Mouse (Mus musculus) thymus, postnatal 0 days (tissue): Measurements from ENCODE around the gene Dcaf7. TPM values are rescaled to one million over a fixed set of nuclear protein-coding genes. Genes with fewer than 3 reads are reported as not detected.
"Not testable (repeated sequence)": the region's sequence is repeated elsewhere in the genome, so short reads cannot be mapped to it uniquely, and the experiment has no call there.

Experiments used
- DNase-seq: peaks from one replicate; pipeline ENCODE4 v3.0.0-alpha.2; 2015; ENCODE audit warnings: low spot score
- polyA plus RNA-seq: library from polyadenylated mRNA; unstranded; fragments of >200 nt; fragmentation: Nextera tagmentation; extraction: Ambion mirVana; gene quantifications from 2 replicates; pipeline ENCODE4 v1.2.1, GENCODE M21; 2015

Dcaf7 gene
- polyA plus RNA-seq, result 44.0 and 48.3 TPM in 2 replicates

DNA sequence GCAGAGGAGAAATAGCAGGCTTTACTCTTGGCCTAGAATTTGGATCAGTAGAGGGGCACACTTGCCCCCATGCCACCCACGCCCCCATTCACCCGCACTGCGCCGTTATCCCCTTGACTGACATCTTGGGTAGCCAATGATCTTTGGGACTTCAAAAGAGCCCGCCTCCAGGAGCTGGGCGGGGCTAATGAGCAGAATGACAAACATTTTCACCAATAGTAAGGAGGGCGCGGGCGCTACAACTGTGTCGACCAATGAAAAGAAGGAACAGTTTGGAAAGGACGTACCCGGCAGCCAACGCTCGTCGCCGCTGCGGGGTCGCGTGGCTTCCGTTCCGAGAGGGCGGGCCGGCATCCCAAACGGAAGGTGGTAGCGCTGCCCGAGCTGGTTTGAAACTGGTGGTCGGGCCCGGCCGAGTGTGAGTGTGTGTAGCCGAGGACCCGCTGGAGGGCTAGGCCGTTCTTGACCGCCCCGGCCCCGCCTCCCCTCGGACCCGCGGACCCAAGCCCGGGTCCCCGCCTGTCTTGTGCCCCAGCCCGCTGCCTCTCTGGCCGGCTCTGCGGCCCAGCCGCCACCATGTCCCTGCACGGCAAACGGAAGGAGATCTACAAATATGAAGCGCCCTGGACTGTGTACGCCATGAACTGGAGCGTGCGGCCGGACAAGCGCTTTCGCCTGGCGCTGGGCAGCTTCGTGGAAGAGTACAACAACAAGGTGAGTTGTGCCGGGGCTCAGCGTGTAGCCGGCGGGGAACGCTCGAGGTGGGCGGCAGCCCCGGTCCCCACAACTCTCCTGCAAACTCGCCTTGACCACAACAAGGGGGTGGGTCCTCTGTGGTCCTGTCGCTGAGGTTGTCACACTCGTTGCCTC, at the start of gene Dcaf7:
TSS of gene Dcaf7 (plus strand) at position 325 of the 870 bp plus-strand sequence.
- DNase-seq, result peak; percentile 99

DNA sequence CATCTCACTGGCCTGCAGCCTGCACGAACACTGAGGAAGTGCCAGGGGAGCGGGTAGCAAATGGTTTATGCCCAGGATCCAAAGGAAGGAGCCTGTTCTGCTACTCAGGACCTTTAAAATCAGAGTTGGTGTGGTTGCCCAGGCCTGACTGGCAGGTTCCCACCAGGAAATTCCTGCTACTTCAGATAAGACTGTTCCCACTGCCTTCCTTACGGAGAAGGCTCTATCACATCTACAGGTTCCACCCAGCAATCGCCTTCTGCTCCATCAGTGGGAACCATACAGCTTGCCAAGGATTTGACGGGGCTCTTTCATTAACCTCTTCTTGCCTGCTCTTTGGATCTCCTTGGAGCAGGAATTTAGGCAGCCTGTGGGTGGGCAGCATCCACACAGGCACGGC, 49.2 kb upstream of the Dcaf7 start:
- DNase-seq, result no peak

DNA sequence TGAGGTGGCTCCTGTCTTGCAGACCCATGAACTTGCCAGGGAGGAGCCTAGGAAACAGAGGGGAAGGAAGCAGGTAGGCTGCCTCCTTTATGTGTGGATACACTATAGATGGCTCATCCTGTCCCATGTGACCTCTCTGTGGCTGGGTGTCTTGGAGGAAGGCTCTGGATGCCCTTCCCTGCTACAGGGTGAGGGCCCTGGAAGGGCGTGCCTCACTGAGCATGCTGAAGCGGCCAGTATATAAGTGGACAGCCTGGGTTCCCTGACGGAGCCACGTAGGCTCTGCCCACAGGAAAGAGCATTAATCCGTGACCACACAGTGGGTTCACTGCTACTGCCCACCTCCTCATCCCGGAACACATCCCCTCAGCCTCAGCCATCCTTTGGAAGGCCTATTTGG, 47.2 kb upstream of the Dcaf7 start:
- DNase-seq, result no peak

DNA sequence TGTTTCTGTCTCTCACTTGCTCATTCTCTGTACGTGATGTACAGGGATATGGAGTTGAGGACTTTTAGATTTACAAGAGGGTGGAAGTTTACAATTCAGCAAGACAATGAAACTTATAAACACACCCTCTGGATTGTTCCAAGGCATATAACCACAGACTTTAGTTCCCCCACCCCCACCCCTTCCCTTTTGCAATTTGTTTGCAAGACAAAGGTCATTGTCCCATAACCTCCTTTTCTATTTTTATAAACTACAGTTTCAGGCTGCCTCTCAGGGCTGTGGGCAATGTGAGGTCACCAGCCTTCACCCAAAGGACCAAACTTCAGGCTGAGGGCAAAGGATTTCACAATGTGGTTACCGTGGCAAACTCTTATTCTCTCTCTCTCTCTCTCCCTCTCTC, 46.4 kb upstream of the Dcaf7 start:
- DNase-seq, result no peak

DNA sequence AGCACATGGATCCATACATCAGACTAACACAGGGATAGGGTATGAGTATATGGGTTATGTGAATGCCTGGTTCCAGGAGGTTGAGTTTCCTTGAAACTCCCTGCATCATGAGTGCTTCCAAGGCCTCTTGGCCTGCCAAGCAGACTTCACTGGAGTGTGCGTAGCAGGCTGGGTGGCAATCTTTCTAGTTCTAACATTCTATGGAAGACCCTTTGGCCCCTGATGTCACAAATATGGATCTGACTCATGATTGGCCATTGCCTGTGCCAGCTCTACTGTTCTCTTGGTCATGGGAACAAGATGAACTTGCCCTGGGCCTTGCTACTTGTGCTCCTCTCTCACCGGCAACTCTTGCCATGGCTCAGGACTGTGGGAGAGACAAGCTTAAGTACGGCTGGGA, 42.3 kb upstream of the Dcaf7 start, which contains the start of gene Ace3:
TSS of gene Ace3 (plus strand) at position 301 of the 400 bp plus-strand sequence.
- DNase-seq, result no peak

DNA sequence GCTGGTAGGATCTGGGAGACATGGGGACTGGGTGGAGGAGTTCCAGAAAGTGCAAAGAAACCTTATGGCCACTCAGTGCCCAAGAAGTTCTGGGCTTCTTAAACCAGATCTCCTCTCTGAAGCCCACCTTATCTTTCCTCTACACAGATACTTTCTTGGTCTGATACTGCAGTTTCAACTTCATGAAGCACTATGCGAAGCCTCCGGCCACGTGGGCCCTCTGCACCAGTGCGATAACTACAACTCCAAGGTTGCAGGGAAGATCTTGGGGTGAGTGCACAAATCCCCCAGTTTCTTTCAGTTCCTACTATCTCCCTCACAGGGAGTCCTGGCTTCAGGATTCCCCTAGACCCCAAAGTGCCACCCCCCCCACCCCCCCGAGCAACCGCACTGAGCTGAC, 36.6 kb upstream of the Dcaf7 start:
- no peak for DNase-seq

DNA sequence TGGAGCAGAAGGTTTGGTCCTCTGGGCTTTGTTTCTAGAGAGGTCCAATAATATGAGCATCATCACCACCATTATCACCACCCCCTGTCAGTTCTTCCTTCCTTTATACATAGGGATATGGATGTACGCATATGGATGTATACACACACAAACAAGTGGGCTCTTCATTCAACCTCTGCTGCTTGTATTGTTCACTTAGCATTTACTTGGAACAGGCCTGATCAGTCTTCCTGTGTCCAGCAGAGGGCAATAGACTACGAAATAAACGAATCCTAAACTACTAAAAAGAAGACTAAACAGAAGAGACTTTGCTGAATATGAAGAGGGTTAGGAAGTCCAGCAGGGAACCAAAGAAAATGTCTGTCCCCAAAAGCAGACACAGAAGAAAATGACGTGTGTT, 35.0 kb upstream of the Dcaf7 start:
- DNase-seq, result peak; percentile 62

DNA sequence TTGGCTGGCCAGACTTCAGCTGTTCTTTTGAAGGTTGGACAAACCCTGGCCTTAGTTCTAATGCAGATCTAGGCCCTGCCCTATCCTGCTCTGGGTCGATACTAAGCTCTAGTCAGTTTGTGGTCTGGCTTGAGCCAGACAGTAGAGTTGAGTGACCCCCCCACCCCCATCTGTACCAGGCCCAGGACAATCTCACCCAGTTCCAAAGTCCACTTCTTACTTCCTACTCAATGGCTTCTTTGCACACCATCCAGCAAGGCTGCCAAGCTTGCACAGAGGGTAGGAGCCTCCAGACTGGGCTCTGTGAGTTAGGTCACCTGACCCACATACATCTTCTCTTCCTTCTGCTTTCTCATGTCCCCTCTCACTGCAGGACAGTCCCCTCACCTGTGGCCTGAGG, 32.1 kb upstream of the Dcaf7 start:
- no peak for DNase-seq

DNA sequence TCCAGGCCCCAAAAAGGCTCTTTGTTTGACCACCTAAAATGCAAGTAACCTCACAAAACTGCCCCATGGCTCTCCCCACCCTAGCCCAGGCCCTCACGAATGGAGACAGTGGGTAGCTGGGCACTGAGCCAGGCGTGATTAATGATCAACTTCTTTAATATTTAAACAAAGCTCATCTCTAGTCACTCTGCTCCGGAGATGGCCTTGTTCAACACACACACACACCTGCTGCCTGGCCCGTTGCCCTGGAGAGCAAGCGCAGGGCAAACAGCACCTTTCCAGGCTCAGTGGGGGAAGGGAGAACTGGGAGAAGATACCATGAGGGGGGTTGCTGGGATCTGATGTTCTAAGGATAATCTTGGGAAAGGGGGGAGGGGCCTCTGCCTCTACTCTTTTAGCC, 30.7 kb upstream of the Dcaf7 start:
- no peak for DNase-seq

DNA sequence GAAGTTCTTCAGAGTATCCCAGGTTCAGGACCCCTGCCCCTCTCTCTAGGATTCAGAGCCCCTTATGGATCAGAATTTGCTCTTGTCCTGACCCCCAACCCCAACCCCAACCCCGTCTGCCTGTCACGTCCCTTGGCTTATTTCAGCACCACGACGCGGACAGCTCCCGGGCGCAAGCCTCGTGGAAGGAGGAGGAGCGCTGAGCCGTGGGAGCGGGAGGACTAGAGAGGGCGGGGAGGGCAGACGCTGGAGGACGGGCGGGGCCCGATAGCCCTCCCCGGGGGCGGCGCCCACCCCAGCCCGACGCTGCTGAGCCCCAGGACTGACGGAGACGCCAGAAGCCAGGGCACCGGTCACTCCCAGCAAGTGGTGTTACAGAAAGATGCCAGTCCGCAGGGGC, 28.9 kb upstream of the Dcaf7 start, which contains the start of gene Kcnh6:
TSS of gene Kcnh6 (plus strand) at position 304 of the 400 bp plus-strand sequence.
- peak; percentile 81 for DNase-seq

DNA sequence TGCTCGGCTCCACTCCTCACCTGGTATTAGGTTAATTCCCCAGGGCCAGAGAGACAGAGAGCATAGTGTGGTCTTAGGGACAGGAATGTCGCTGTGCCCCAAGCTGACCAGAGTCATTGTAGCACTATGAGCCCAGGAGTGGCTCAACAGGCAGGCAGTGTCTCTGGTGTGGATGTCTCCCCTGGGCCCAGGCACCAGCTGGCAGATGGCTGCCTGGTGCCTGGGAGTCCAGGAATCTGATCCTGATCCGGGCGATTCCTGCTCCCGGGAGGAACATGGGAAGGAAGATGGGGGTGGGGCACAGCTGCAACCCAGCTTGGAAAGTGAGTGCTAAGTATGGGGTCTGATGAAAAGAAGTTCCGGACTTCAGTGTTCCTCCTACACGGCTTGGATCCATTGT, 24.0 kb upstream of the Dcaf7 start:
- DNase-seq, result no peak

DNA sequence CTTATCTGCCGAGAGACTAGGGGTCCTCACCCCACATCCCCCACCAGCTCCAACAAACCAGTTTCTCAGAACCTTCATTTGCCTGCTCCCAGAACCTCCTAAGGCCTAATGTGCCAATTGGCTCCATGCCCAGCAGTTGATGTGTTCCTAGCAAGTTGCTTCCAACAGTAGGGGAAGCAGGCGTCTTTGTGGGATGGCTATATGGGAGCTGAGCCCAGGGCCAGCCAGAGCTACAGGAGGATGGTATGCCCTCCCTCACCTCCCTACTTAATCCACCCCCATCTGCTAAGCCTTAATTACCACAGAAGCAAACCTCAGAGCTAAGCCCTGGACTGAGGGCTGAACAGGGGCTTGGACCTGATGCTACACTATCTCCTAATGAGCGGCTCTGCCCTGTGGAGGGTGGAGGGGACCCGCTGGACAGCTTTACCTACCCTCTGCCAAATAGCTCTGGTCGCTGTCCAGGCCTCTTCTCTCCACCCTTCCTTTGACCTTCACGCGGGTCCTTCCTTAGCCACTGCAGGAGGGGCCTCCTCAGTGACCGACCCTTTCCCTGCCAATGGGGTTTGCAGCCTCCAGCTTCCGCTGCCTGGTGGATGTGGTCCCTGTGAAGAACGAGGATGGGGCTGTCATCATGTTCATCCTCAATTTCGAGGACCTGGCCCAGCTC, 23.0 kb upstream of the Dcaf7 start:
- DNase-seq, result no peak

DNA sequence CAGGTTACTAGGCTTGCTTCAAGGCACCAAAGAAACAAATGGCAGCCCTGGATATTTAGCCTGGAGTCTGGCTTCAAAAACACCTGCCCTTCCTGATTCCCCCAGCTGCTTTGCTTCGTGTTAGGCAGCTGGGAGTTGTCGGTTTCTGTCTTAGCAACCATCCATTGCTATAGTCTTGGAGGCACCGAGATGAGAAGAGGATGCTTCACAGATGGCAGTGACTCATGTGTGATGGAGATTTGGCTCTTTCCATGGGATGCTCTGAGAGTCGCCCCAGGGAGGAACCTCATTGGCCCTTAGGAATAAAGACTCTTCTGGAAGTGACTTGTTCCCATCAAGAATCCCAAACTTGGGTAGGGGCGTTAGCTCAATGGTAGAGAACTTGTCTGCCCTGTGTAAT, 20.2 kb upstream of the Dcaf7 start:
- DNase-seq, result no peak

DNA sequence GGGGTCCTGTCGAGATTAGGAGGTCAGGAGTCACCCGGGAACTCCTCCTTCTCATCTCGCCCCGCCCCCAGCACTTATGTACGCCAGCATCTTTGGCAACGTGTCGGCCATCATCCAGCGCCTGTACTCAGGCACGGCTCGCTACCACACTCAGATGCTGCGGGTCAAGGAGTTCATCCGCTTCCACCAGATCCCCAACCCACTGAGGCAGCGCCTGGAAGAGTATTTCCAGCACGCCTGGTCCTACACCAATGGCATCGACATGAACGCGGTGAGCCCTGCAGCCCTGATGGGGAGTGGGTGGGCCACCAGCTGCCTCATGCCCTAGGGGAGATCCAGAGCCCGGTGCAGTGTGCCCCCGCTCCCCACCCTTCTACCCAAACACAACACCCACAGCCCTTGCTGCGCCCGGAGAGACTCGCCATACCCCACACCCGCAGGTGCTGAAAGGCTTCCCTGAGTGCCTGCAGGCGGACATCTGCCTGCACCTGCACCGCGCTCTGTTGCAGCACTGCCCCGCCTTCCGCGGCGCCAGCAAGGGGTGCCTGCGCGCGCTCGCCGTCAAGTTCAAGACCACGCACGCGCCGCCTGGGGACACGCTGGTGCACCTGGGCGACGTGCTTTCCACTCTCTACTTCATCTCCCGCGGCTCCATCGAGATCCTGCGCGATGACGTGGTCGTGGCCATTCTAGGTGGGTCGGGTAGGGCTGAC, 16.5 kb upstream of the Dcaf7 start:
- DNase-seq, result peak; percentile 72

DNA sequence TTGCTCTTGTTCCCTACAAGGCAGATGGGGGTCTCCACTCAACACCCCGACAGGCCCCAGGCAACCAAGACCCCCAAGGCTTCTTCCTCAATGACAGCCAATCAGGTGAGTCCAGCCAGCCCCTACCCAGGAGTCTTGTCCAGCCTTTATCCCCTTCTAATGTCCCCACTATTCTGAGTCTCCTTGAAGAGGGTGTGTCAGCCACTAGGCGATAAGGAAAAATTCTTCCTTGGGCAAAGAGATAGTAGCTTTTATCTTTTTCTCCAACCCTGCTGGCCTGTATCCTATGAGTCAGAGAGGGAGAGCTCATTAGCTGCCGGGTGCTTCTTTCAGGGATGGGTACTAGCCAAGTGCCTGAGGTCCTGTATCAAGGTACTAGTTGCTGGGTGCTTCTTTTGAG, 10.9 kb upstream of the Dcaf7 start:
- DNase-seq, result no peak

DNA sequence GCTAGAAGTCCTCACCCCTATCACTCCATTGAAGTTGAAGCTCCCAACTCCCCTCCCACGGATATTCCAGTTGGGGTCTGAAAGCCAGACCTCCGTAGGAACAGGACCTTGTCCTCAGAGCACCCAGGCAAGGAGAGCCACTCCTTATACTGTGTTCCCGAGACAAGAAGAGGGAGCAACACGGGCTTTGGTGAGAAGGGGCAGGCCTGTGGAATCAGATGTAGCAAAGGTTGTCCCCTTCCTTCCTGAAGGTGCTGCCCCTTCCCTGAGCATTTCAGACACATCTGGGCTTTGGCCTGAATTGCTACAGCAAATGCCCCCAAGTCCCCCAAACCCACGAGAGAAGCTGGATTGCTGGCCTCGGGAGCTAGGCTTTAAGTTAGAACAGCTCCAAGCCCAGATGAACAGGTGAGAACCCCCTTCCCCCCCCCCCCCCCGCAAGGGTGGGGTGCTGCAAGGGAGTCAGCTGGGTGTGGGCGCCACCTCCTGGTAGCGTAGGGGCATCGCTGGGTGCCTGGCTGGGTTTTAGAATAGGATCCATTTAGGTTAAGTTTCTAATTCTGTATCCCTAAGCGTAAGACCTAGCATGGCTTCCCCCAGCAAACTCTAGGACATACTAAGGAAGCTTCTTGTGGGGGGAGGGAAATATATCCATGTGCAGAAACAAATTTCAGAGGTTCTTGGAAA, 10.1 kb upstream of the Dcaf7 start:
- peak; percentile 76 for DNase-seq

DNA sequence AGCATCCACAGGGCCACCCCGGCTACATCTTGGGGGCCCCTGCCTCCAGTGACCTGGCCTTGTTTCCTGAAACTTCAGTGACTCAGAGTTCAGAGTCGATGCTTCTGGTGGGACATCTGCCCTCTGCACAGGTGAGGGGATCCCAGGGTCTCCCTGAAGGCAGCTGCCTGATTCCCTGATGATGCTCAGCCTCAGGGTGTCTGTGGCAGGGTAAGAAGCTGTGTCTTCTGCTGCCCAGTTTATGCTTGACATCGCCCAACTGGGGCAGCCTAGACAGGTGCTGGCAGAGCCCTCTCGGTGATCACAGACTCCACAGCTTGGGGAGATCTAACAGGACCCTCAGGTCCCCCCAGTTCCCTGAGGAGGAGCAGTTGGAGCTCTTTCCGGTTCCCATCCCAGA, 9.1 kb upstream of the Dcaf7 start:
- no peak for DNase-seq

DNA sequence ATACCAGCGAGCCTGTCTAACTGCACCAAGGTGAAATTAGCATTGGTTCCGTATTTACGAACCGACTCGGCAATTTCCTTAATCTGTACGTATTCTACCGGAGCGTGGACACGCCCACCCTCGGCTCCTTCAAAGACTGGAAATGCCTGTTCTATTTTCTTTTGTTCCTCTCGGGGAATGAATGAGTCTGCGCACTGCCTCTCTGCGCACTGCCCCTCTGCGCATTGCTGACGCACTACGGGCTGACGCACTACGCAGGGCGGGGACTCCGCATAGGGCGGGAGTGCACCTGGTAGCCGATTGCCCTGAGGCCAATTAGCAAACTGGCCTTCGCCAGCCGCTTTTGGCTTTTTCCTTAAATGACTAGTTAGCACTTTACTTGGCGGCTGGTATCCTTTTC, 4.6 kb upstream of the Dcaf7 start:
- DNase-seq, result not testable (repeated sequence)

DNA sequence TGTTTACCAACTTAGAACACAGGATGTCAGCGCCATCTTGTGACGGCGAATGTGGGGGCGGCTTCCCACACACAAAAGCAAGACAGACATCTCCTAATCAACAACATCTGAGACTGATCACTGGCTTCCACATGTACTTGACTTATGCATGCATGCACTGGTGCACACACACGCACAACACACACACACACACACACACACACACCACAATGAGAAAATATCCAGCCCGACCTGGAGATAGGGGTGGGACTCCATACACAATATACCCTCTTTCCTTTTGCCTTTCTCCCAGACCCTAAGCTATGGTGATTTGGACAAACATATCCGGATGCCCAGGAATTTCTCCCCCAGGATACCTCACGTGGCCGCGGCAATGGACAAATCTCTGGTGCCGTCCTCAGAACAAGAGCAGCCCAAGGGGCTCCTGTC, 3.2 kb upstream of the Dcaf7 start:
- DNase-seq, result peak; percentile 65

DNA sequence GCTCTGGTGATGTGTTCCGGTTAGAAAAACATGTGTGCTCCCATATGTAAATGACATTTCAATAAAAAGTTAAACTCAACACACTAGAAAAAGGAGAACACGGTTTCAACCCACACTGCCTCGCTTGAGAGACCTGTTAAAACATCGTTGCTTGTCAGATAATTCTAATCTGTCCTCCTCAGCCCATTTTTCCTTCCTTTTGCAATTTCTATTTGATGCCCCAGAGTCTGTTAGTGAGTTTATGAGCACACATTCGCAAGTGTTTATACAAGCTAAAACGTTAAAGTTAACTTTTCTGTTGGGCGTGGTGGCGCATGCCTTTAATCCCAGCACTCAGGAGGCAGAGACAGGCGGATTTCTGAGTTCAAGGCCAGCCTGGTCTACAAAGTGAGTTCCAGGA, 1.7 kb upstream of the Dcaf7 start:
- no peak for DNase-seq

DNA sequence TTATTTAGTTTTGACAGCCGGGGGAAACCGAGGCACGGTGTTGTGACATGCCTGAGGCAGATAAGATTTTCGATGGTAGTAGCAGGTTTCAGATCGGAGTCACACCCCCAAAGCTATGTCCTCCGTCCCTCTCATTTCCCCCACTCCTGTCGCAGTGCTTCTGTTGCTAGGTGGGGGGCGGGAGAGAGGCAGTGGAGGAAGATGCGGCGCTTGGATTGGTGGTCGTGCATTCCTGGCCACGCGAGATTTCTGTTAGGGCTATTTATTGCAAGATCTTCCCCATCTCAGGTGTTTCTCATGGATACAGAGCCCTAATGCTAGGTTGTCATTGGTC, 713 bp downstream of the Dcaf7 start:
- peak; percentile 70 for DNase-seq
